Mouse (Mus musculus) MEL (cell line): ENCODE data around the gene Abhd11.

Source experiments
- CTCF ChIP-seq, 3 experiments: IDR thresholded peaks in 2 of 3; conservative IDR thresholded peaks in 1 of 3; 2 replicates each; pipeline ENCODE4 v1.5.1; 2011 to 2012; ENCODE audit warnings: low read length in 3 of 3, low read depth in 2 of 3, mild to moderate bottlenecking in 2 of 3, improper control_type of control experiment in 1 of 3, inconsistent platforms in 1 of 3, mixed read lengths in 1 of 3, moderate library complexity in 1 of 3; ENCODE audit not compliant: control insufficient read depth in 1 of 3, insufficient read depth in 1 of 3, poor library complexity in 1 of 3, severe bottlenecking in 1 of 3
- ETS1 ChIP-seq: IDR thresholded peaks from 2 replicates; pipeline ENCODE4 v1.6.1; 2012; ENCODE audit warnings: low read depth, mild to moderate bottlenecking, inconsistent platforms, low read length, improper control_type of control experiment, moderate library complexity
- GABPA ChIP-seq: IDR thresholded peaks from 2 replicates; pipeline ENCODE4 v1.6.1; 2012; ENCODE audit warnings: low read depth, mild to moderate bottlenecking, inconsistent platforms, low read length, improper control_type of control experiment, moderate library complexity
- MAX ChIP-seq: IDR thresholded peaks from 2 replicates; pipeline ENCODE4 v1.6.1; 2011; ENCODE audit warnings: low read length, improper control_type of control experiment
- TAL1 ChIP-seq: IDR thresholded peaks from 2 replicates; pipeline ENCODE4 v1.6.1; 2012; ENCODE audit warnings: mild to moderate bottlenecking, inconsistent platforms, low read length, moderate library complexity, mixed read lengths
- ZMIZ1 ChIP-seq: IDR thresholded peaks from 2 replicates; pipeline ENCODE4 v1.6.1; 2012; ENCODE audit warnings: low read depth, mild to moderate bottlenecking, inconsistent platforms, low read length, improper control_type of control experiment, moderate library complexity

- TF ChIP-seq ETS1 (no peak), GABPA (no peak), TAL1 (no peak), CTCF (IDR thresholded peaks at IDR 0.05 in 2 of 3, conservative IDR thresholded peaks at IDR 0.05 in 1 of 3; ENCODE audit: control insufficient read depth in 1 of 3, insufficient read depth in 1 of 3, low read depth in 2 of 3, low read length in 3 of 3, poor library complexity in 1 of 3, severe bottlenecking in 1 of 3) (no peak), MAX (no peak), ZMIZ1 (no peak)
These were observed 47.4 kb upstream of the Abhd11 start for GRCm38 (mm10) chr5:134961519-134961918.
